Mouse (Mus musculus): ENCODE results near the gene Klhdc1. TPM values are rescaled to one million over a fixed set of nuclear protein-coding genes. Genes with fewer than 3 reads are reported as not detected.

Klhdc1 gene
- 1 to 10 TPM; 7.0 to 8.5 TPM for total RNA-seq (2021)
- long read RNA-seq, experiment 1, partial matches to known transcripts = 0 of 2 reads
- long read RNA-seq, experiment 1, other reads (novel, unspliced or antisense) = 0 of 2 reads
- long read RNA-seq, experiment 2, transcript Klhdc1-201 (13 exons, 2,620 nt) = major isoform, 5 of 11 reads
- long read RNA-seq, experiment 2, partial matches to known transcripts = 1 of 11 reads
- long read RNA-seq, experiment 2, other reads (novel, unspliced or antisense) = 2 of 11 reads

- no peak for DNase-seq (ENCODE audit: low spot score in 2 of 2)
Observed at GRCm38 (mm10) chr12:69240876-69241275, at the start of gene Klhdc1. Gene Klhdc1 (plus strand): TSS chr12:69241176.

DNA sequence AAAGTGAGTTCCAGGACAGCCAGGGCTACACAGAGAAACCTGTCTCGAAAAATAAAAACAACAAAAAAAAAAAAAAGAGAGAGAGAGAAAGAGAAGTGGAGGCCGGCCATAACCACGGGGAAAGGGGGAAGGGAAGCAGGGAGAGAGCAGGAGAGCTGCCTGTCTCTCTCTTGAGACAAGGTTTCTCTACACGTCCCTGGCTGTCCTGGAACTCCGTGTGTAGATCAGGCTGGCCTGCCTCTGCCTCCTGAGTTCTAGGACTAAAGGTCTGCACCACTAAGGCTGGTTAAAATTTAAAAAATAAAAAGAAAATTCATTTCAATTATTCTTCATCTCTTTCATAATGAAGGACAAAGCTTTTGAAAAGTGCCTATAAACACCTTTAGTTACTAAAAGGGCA lies 49.6 kb upstream of the Klhdc1 start:
- DNase-seq (ENCODE audit: low spot score in 2 of 2) = no peak

DNA sequence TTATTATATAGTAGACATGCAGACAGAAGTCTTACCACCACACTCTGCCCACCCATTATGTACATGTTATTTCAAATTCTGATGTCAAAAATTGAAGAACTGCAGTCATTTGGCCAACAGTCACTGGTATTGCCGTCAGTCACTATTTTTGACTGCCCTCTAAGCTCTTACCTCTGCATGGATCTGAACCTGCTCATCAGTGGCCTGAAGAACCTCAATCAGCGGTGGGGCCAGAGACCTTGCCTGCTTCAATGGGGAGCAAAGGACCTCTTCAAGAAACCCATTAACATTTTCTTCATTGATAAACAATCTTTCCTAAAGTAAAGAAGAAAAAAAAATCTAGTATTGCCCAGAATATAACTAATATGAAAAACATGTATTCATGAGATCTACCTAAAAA lies 48.3 kb upstream of the Klhdc1 start:
- no peak for DNase-seq (ENCODE audit: low spot score in 2 of 2)

GRCm38 (mm10) chr12:69196444-69197377 lies 44.3 kb upstream of the Klhdc1 start, which contains the start of gene Gm49383:
Gene Gm49383 (minus strand): TSS chr12:69197104.
- peak; percentile 65 to 74 for DNase-seq (ENCODE audit: low spot score in 2 of 2)

GRCm38 (mm10) chr12:69197378-69198163 lies 43.4 kb upstream of the Klhdc1 start:
- peak; percentile 56 to 63 for DNase-seq (ENCODE audit: low spot score in 2 of 2)

DNA sequence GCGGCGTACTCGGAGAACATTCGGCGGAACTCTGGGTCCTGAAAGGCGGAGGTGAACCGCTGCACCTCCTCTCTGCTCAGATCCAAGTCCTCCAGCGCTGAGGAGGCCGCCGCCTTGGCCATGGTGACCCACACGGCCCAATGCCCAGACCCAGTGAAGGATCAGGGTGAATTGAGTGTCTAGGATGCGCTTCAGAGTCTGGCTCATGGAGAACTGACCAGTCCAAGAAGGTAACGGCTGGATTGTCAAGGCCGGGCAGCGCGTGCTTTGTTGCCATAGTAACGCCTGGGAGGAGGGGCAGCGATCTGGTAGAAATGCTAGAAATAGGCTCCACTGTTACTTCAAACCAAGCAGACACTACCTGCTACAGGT lies 42.8 kb upstream of the Klhdc1 start, which contains the start of gene Dnaaf2:
Gene Dnaaf2, minus strand, starts transcription at position 266 of the 372 bp plus-strand sequence.
- DNase-seq (ENCODE audit: low spot score in 2 of 2) = peak; percentile 61 to 74

GRCm38 (mm10) chr12:69198985-69199384 lies 42.0 kb upstream of the Klhdc1 start:
- DNase-seq (ENCODE audit: low spot score in 2 of 2) = no peak

DNA sequence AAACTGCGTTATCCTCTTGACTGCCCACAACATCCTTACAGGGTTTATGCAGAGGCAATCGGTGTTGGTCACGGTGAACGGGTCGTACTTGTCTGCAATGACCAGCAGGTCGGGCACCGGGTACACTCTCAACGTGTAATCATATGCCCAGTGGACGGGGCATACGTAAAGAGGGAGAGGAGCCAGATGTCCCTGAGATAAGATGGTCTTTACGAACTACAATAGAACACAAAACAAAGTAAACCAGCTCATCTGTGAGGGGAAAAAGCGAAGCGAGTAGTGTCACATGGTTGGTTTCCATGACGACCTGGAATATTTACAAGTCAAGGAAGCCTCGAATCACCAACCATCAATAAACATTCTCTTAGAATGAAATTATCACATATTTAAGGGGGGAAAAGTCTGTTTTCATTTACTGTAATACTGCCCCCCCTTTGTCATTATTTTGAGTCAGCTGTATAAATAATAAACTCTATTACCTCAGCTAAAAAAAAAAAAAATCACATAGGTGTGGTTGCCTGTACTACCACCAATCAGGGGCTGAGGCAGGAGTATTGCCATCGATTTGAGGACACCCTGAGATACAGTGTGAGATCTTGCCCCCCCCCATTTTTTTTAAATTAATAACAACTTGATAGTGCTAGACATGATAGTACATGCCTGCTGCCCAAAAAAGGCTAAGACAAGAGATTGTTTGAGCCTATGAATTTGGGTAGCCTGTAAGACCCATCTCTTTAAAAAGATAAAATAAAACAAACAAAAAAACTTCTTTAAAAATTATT lies 36.7 kb upstream of the Klhdc1 start, which contains the start of gene Gm49384:
Gene Gm49384, minus strand, starts transcription at position 216 of the 782 bp plus-strand sequence.
- no peak for DNase-seq (ENCODE audit: low spot score in 2 of 2)

- DNase-seq (ENCODE audit: low spot score in 2 of 2) = no peak
Observed at GRCm38 (mm10) chr12:69207396-69207795, 33.6 kb upstream of the Klhdc1 start.

DNA sequence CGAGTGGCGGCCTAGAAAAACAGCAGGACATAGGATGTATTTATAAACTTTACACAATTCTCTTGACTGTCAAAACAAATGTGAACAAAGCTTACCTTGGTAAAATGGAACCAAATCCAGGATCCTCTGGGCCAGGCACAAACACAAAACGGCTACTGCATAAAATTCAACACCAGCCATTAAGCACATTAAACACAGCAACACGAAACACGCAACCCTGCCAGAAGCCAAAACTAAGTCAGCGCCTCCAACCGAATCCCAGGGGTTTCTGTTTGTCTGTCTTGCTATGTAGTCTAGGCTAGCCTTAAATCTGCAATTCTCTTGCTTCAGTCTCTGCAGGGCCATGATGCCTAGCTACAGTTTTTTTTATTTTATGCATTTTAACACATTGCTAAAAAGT lies 33.0 kb upstream of the Klhdc1 start:
- DNase-seq (ENCODE audit: low spot score in 2 of 2) = no peak

DNA sequence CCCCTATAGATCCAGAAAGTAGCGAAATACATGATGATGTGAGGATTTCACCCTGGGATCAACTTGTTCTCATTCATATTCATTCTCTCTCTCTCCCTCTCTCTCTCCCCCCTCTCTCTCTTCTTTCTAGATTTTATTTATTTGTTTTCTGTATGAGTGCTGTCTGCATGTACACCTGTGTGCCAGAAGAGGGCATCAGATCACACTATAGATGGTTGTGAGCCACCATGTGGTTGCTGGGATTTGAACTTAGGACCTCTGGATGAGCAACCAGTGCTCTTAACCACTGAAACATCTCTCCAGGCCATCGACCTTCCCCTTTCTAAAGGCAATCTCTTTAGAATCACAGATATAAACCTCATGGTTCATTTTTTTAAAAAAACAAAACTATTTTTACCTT lies 32.5 kb upstream of the Klhdc1 start:
- no peak for DNase-seq (ENCODE audit: low spot score in 2 of 2)

DNA sequence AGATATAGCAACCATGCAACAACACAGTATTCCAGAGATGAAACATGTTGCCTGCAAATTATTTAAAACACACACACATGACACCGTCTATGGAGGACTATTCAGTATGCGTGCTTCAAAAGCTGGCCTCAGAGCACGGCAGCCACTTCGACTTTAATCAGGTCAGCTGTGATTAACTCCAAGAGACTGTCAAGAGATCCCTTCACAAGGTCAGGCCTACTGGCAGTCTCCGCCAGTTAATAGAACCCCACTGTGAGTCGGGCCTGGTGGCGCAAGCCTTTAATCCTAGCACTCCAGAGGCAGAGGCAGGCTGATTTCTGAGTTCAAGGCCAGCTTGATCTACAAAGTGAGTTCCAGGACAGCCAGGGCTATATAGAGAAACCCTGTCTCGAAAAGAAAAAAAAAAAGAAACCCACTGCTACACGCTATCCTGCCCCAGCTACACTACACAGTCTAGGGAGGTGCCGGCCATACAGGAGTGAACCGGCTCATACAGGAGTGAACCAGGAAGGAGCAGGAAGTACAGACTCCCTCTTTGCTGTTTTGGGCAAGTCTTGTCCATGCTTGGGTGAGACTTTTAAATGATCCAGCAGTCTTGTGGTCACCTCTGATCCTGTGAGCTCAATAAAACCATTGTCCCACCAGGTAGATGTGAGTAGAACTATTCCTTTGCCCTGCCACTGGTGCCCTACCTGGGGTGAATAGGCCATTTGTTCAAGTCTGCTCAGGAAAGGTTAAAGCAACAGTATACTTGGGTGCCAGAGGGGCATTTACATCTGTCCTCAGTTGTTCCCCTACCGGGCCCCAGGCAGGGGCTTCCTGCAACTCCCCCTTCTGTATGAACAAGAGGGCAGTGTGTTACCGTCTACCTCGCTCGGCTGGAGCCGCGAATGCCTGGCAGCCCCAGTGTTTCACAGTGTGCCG lies 30.7 kb upstream of the Klhdc1 start:
- DNase-seq (ENCODE audit: low spot score in 2 of 2) = no peak

GRCm38 (mm10) chr12:69211057-69211456 lies 29.9 kb upstream of the Klhdc1 start:
- no peak for DNase-seq (ENCODE audit: low spot score in 2 of 2)

DNA sequence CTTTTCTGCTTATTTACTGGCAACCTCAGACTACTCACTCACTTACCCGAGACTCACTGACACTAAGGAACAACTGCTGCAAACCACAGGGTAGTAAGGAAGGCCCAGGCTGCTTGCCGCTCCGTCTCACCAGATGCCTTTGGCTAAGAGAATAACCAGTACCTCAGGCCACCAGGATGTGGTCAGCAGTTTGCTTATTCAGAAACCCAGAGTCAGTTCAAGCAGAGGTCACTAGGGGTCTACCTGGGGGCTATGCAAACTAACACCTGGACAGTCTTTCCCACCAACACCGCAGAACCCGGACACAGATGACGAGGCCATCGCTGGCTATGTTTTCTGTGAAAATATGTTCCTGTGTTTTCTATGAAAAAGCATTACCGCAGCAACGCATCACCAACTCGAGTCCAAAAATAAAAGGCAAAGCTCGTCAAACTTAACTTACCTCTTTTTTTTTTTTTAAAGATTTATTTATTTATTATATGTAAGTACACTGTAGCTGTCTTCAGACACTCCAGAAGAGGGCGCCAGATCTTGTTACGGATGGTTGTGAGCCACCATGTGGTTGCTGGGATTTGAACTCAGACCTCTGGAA lies 27.7 kb upstream of the Klhdc1 start:
- no peak for DNase-seq (ENCODE audit: low spot score in 2 of 2)

GRCm38 (mm10) chr12:69214393-69214792 lies 26.6 kb upstream of the Klhdc1 start:
- DNase-seq (ENCODE audit: low spot score in 2 of 2) = no peak

DNA sequence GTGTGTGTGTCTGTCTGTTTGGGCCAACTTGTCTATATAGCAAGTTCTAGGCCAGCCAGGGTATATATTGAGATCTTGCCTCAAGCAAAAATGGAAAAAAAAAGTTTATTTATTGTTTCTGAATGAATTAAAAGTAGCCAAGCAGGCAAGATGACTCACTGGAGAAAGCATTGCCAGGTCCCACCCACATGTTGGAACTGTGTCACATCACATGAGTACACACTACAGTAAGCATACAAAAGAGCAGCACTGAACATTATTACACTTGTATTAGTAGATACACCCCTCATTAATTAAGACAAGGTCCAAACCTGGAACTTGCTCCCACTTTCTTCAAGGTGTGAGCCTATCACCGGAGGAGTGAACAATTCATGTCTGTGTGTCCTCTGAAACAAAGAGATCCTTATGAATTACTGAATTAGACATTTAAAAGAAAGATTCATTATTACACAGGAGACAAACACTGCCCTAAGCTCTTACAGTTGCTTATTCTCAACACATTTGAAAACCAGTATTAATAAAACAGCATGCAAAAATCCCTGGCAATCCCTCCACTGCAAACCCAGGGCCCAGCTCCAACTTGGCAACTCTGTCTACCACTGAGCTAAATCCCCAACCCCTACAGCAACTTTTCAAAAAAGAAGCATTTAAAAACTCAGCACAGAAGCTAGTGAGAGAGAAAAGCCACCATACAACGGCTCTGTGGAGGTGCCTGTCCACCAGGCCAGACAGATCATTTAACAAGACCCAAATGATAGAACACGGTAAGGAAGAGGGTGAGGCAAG lies 25.8 kb upstream of the Klhdc1 start:
- DNase-seq (ENCODE audit: low spot score in 2 of 2) = peak; percentile 12 to 37

GRCm38 (mm10) chr12:69216587-69216986 lies 24.4 kb upstream of the Klhdc1 start:
- no peak for DNase-seq (ENCODE audit: low spot score in 2 of 2)

- no peak for DNase-seq (ENCODE audit: low spot score in 2 of 2)
Observed at GRCm38 (mm10) chr12:69220613-69221277, 20.2 kb upstream of the Klhdc1 start.
